Mouse (Mus musculus) neural tube, postnatal 0 days (tissue): ENCODE results near the gene Aco2. TPM values are rescaled to one million over a fixed set of nuclear protein-coding genes. Genes with fewer than 3 reads are reported as not detected.

Source experiments
- polyA plus RNA-seq: library from polyadenylated mRNA; unstranded; fragments of >200 nt; fragmentation: Nextera tagmentation; extraction: Ambion mirVana; gene quantifications from 2 replicates; pipeline ENCODE4 v1.2.1, GENCODE M21; 2015

Gene Aco2
- 276 and 309 TPM in 2 replicates for polyA plus RNA-seq

GRCm38 (mm10) chr15:81872262-81873136 is at the start of gene Aco2:
Gene Aco2, plus strand, starts transcription at chr15:81872309.

GRCm38 (mm10) chr15:81858517-81859329 is 13.4 kb upstream of the Aco2 start, which contains the start of gene Tob2:
Gene Tob2, minus strand, starts transcription at chr15:81858796.

GRCm38 (mm10) chr15:81871604-81872261 is 376 bp upstream of the Aco2 start, which contains the start of gene Phf5a:
Gene Phf5a, minus strand, starts transcription at chr15:81871911.

GRCm38 (mm10) chr15:81925760-81926445 is 53.8 kb downstream of the Aco2 start, which contains the start of gene Polr3h:
Gene Polr3h, minus strand, starts transcription at chr15:81926240.

GRCm38 (mm10) chr15:81936679-81937078 is 64.6 kb downstream of the Aco2 start, which contains the start of gene Csdc2:
Gene Csdc2, plus strand, starts transcription at chr15:81936759.

GRCm38 (mm10) chr15:81960171-81961077 is 88.3 kb downstream of the Aco2 start, which contains the start of gene Pmm1:
Gene Pmm1, minus strand, starts transcription at chr15:81960930.

Other genes starting within 250 kb of the Aco2 start
- gene L3mbtl2, start 208.4 kb upstream of the Aco2 start, polyA plus RNA-seq: 23.7 and 24.9 TPM in 2 replicates
- gene Chadl, start 175.0 kb upstream of the Aco2 start, polyA plus RNA-seq: 49.6 and 52.2 TPM in 2 replicates
- gene Zc3h7b, start 127.3 kb upstream of the Aco2 start, polyA plus RNA-seq: 31.6 and 43.7 TPM in 2 replicates
- 90.7 and 102 TPM in 2 replicates for gene Rangap1, start 126.8 kb upstream of the Aco2 start, polyA plus RNA-seq
- 27.3 and 28.9 TPM in 2 replicates for gene Tef, start 69.9 kb upstream of the Aco2 start, polyA plus RNA-seq
- 11.7 and 15.7 TPM in 2 replicates for gene Tob2, start 13.5 kb upstream of the Aco2 start, polyA plus RNA-seq
- 98.4 and 112 TPM in 2 replicates for gene Phf5a, start 398 bp upstream of the Aco2 start, polyA plus RNA-seq
- 119 and 137 TPM in 2 replicates for gene Polr3h, start 53.9 kb downstream of the Aco2 start, polyA plus RNA-seq
- gene Csdc2, start 64.5 kb downstream of the Aco2 start, polyA plus RNA-seq: 241 and 292 TPM in 2 replicates
- gene Pmm1, start 88.6 kb downstream of the Aco2 start, polyA plus RNA-seq: 137 and 146 TPM in 2 replicates
- gene 1700029P11Rik, start 108.2 kb downstream of the Aco2 start, polyA plus RNA-seq: not detected in 2 replicates
- gene Xrcc6, start 115.5 kb downstream of the Aco2 start, polyA plus RNA-seq: 30.4 and 33.7 TPM in 2 replicates
- 53.0 and 55.9 TPM in 2 replicates for gene Desi1, start 161.6 kb downstream of the Aco2 start, polyA plus RNA-seq
- gene Snu13, start 175.3 kb downstream of the Aco2 start, polyA plus RNA-seq: 248 and 267 TPM in 2 replicates
- not detected in 2 replicates for gene 4930407I10Rik, start 186.8 kb downstream of the Aco2 start, polyA plus RNA-seq
- gene Mei1, start 197.7 kb downstream of the Aco2 start, polyA plus RNA-seq: 0.09 and 0.10 TPM in 2 replicates